Mouse (Mus musculus): ENCODE measurements around the gene Cap2.
A peak's percentile ranks its signal among the peaks of the same experiment; 100 is the strongest.

The Cap2 gene

GRCm38 (mm10) chr13:46501800-46502389, at the start of gene Cap2:
Cap2 (plus strand) TSS chr13:46501848.
- peak; percentile 84 to 87 for DNase-seq (ENCODE audit: low spot score in 2 of 2)

DNA sequence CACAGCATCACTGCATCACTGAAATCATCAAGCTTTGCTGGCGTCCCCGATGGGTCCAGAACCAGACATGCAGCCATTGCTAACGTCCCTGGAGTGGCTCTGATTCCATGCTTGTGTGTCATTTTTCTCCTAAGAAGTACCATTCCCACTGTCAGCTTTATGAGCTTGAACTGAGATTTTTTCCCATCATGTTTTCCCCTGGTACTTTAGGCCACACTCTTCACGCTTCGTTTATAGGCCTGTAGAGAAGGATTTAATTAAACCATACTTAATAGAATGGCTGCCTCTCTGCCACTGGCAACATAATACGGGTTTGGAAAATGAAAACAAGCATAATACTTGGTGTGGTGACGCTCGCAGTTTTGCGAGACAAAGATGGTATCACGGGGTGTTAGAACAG, 42.1 kb upstream of the Cap2 start:
- DNase-seq (ENCODE audit: low spot score in 2 of 2), result no peak

GRCm38 (mm10) chr13:46462280-46462679, 39.4 kb upstream of the Cap2 start:
- peak in 1 of 2 experiments; percentile 33 for DNase-seq (ENCODE audit: low spot score in 2 of 2)

DNA sequence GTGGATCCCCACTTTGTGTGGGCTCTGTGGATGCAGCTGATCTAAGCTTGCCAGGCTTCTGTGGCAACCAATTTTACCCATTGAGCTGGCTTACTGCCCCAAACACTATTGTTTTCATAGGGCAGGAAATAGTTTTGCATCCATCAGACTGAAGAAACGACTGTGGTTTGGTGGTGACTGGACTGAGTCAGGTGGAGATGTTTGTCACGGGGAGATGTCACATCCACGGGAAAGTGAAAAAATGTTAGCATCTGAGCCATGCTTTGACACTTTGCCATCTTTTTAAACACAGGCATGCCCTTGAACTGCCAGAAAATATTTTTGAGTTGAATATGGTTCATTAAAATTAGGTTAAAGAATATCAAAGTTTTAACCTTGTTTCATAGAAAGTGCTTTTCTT, 37.9 kb upstream of the Cap2 start:
- no peak for DNase-seq (ENCODE audit: low spot score in 2 of 2)

- DNase-seq (ENCODE audit: low spot score in 2 of 2), result no peak
These were observed 33.4 kb upstream of the Cap2 start for GRCm38 (mm10) chr13:46468251-46468650.

DNA sequence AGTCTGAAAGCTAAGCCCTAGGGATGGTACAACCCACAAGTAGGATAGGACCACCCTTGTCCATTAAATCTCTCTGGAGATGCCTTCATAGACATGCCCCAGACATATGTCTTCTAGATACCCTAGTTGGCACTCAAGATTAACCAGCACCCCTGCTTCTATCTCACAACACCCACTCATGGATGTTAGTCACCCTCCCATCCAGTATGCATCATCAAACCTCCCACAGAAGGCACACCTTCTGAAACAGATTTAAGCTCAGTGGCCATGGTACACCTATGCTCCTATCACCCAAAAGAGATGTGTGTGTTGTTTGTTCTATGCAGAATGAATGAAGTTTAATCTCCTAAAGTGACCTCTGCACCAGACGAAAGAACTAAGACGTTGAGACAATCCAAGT, 32.1 kb upstream of the Cap2 start:
- no peak for DNase-seq (ENCODE audit: low spot score in 2 of 2)

DNA sequence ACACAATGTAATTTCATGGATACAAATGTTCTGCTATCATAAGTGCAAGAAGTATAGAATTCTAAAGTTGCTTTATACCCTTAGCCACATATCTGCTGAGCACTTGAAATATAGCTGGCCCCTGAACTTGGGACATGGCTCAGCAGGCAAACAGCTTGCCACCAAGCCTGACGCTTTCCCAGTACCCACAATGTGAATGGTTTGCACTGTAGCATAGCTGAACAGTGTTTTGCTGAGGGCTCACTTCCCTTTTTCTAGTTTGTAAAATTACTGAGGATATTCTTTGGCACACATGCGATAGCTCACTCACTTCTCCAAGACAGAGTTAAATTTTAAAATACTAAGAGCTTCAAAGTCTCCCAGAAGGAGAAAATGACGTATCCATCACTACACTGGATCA, 20.4 kb upstream of the Cap2 start:
- no peak for DNase-seq (ENCODE audit: low spot score in 2 of 2)

DNA sequence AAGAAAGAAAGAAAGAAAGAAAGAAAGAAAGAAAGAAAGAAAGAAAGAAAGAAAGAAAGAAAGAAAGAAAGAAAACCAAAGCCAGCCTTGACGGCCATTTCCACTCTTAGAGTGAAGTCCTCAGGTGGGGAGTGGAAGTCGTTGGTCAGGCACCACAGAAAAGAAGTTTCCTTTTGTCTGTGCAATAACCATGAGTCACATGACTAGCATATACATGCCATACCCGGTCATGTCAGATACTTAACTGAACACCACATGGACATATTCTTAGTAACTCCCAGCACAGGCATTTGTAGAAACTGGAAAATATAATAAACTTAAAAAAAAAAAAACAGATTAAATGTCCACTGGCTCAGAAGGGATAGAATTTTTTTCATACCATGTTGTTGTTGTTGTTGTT, 16.0 kb upstream of the Cap2 start:
- DNase-seq (ENCODE audit: low spot score in 2 of 2), result no peak

GRCm38 (mm10) chr13:46488166-46488565, 13.5 kb upstream of the Cap2 start:
- DNase-seq (ENCODE audit: low spot score in 2 of 2), result no peak

- no peak for DNase-seq (ENCODE audit: low spot score in 2 of 2)
These were observed 11.0 kb upstream of the Cap2 start for GRCm38 (mm10) chr13:46490644-46491043.

DNA sequence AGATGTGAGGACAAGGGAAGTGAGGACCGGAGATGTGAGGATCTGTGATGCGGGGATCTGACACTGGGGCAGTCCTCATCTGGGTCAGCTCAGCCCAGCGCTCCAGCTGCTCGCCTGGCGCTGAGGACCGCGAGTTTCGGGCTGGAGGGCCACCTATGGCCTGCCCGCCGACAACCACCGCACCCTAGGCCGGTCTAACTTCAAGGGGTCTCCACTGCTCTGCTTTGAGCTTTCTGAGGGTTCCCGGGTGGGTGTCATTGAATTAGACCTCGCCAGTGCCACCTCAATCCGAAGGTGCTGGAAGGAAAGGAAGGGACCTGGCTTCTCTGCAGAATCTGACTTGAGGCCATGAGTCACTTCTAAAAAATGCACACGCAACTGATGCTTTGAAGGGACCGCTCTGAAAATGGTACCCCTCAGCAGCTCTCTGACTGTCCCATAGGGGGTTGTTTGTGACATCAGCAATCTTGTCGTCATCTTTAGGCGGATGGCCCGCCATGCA, 793 bp downstream of the Cap2 start:
- DNase-seq (ENCODE audit: low spot score in 2 of 2), result peak in 1 of 2 experiments; percentile 53

DNA sequence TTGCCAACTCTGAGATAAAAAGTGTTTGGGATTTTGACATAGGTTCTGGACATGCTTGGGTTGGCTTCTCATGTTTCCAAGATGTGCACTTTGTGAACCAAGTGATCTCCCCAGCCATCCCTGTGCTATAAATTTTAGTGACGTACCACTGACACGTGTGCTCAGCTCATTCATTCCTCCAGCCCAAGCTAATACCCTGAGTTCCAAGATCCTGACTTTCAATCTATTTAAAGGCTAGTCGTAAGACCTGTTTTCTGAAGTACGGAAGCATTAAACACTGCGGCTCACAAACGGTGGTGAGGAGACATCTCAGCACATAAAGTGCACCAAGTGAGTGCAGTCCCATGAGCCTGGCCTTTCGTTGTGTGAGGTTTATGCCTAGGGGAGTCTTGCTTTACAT, 6.3 kb downstream of the Cap2 start:
- DNase-seq (ENCODE audit: low spot score in 2 of 2), result no peak

DNA sequence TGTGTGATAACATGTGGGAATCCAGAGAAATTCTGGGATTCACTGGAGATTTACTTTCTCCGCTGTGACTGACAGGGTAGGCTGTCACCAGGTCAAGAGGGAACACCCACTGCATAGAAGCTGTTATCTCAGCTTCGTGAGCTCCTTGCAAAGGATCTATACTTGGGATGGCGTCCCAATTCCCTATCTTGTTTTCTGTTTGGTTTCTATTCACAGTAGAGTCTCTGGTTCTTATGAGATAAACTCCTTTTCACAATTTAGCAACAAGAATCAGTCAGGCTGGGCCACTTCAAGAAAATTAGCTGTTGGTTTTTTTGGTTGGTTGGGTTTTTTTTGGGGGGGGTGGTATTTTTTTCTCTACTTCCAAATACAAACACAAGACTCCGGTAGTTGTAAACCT, 7.2 kb downstream of the Cap2 start:
- no peak for DNase-seq (ENCODE audit: low spot score in 2 of 2)

DNA sequence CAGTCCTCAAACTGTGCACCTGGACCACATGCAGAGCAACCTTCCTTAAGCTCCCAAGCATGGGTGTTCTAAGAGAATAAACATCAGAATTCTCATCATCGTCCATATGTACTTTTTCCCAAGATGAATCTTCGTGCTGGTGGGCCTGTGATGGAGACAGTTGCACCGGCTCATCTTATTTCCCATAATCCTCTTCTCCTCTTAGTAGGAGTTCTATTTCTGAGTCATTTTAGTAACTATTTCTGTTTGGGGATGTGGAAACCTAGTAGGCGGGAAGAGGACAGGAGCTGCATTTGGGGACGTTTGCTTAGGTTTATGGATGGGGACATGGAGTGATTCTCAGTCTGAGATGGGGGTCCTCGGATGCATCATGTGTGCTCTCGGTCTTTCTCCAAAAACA, 8.8 kb downstream of the Cap2 start:
- no peak for DNase-seq (ENCODE audit: low spot score in 2 of 2)

DNA sequence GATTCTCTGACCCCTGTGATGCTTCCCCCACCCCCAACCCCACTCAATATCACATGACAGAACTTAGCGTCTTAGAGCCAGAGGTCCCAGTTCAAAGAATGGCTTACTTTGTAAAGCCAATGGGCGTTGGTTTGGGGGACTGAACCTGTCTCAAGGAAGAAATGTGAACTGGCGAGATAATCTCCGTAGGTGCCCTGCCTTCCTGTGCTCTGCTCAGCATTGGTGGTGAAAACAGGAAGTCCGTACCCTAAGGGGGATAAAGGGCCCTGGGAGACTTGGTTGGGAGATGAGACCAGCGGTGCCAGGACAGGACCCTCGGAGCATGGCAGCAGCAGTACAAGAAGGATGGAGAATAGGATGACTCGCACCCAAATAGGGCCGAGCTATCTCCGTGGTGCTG, 12.8 kb downstream of the Cap2 start:
- no peak for DNase-seq (ENCODE audit: low spot score in 2 of 2)

- no peak for DNase-seq (ENCODE audit: low spot score in 2 of 2)
These were observed 13.5 kb downstream of the Cap2 start for GRCm38 (mm10) chr13:46515120-46515523.

GRCm38 (mm10) chr13:46515524-46515923, 13.9 kb downstream of the Cap2 start:
- no peak for DNase-seq (ENCODE audit: low spot score in 2 of 2)

GRCm38 (mm10) chr13:46516183-46516582, 14.5 kb downstream of the Cap2 start:
- no peak for DNase-seq (ENCODE audit: low spot score in 2 of 2)

- peak; percentile 88 to 90 for DNase-seq (ENCODE audit: low spot score in 2 of 2)
These were observed 15.6 kb downstream of the Cap2 start for GRCm38 (mm10) chr13:46517211-46517685.

GRCm38 (mm10) chr13:46521482-46521881, 19.8 kb downstream of the Cap2 start:
- DNase-seq (ENCODE audit: low spot score in 2 of 2), result no peak

DNA sequence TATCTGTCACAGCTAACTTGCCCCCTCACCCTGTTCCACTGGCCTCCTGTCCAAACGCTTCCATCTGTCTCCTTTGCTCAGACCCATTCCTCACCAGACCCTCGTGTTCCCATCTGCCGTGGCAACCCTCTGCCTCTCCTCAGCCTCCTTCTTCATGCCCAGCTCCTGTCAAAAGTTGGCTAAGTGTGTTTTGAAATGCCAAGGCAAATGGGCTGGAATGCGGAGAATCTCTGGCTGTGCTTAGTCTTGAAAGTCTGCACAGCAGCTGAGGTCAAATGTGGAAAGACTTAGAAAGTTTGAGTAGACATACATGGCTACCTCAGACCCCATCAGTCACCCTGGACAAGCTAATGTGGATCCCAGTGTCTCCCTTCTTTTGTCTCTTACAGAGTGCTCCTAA, 21.1 kb downstream of the Cap2 start:
- no peak for DNase-seq (ENCODE audit: low spot score in 2 of 2)

- peak; percentile 64 to 77 for DNase-seq (ENCODE audit: low spot score in 2 of 2)
These were observed 21.6 kb downstream of the Cap2 start for GRCm38 (mm10) chr13:46523235-46523634.

- DNase-seq (ENCODE audit: low spot score in 2 of 2), result peak; percentile 65 to 81
These were observed 22.1 kb downstream of the Cap2 start for GRCm38 (mm10) chr13:46523712-46524111.
